Mouse (Mus musculus) ES-E14 (cell line): ENCODE results near the gene Ap1g2. TPM values are rescaled to one million over a fixed set of nuclear protein-coding genes. Genes with fewer than 3 reads are reported as not detected.

Experiments used
- DNase-seq: peaks from one replicate; pipeline ENCODE4 v3.0.0-alpha.2; 2013; ENCODE audit warnings: low read depth, low spot score
- H3K27ac ChIP-seq: 2 replicates; pipeline ENCODE4 v1.5.1; 2012; ENCODE audit warnings: low read depth, mild to moderate bottlenecking, low read length, moderate library complexity, mixed read lengths; ENCODE audit not compliant: poor library complexity, insufficient read depth, severe bottlenecking
- H3K36me3 ChIP-seq: 2 replicates; pipeline ENCODE4 v1.6.1; 2012; ENCODE audit warnings: mild to moderate bottlenecking, low read length, moderate library complexity, mixed read lengths; ENCODE audit not compliant: control insufficient read depth, poor library complexity, insufficient read depth, severe bottlenecking
- H3K4me1 ChIP-seq, 2 experiments: fragments of 150-350 bp in 1 of 2; sonication (generic) in 1 of 2; 2 replicates each; pipeline ENCODE4 v1.6.1; 2012; ENCODE audit warnings: low read length in 2 of 2, mild to moderate bottlenecking in 1 of 2, mixed read lengths in 1 of 2; ENCODE audit not compliant: control insufficient read depth in 2 of 2, insufficient read depth in 2 of 2, poor library complexity in 1 of 2
- H3K4me3 ChIP-seq, 2 experiments: fragments of 150-350 bp in 1 of 2; sonication (generic) in 1 of 2; 2 replicates each; pipeline ENCODE4 v1.5.1; 2012; ENCODE audit warnings: low read length in 2 of 2, low read depth in 1 of 2, mild to moderate bottlenecking in 1 of 2, mixed read lengths in 1 of 2; ENCODE audit not compliant: insufficient read depth in 1 of 2, poor library complexity in 1 of 2, severe bottlenecking in 1 of 2
- H3K9ac ChIP-seq: 2 replicates; pipeline ENCODE4 v1.6.1; 2012; ENCODE audit warnings: low read depth, mild to moderate bottlenecking, low read length, mixed read lengths; ENCODE audit not compliant: poor library complexity, insufficient read depth, severe bottlenecking
- H3K9me3 ChIP-seq: fragments of 150-350 bp; sonication (generic); 2 replicates; pipeline ENCODE4 v1.6.1; 2012; ENCODE audit warnings: low read depth, mild to moderate bottlenecking, low read length; ENCODE audit not compliant: control insufficient read depth, insufficient read depth
- CHD2 ChIP-seq: IDR thresholded peaks from 2 replicates; pipeline ENCODE4 v1.6.1; 2014; ENCODE audit warnings: mild to moderate bottlenecking, low read depth, low read length, inconsistent platforms
- HCFC1 ChIP-seq: IDR thresholded peaks from 2 replicates; pipeline ENCODE4 v1.6.1; 2012; ENCODE audit warnings: low read length, inconsistent platforms, borderline replicate concordance; ENCODE audit not compliant: insufficient read depth
- MAFK ChIP-seq: IDR thresholded peaks from 2 replicates; pipeline ENCODE4 v1.6.1; 2014; ENCODE audit warnings: mild to moderate bottlenecking, low read depth, low read length, inconsistent platforms; ENCODE audit not compliant: insufficient read depth
- ZC3H11A ChIP-seq: IDR thresholded peaks from 2 replicates; pipeline ENCODE4 v1.6.1; 2012; ENCODE audit warnings: low read depth, mild to moderate bottlenecking, inconsistent platforms, low read length, borderline replicate concordance
- ZNF384 ChIP-seq: IDR thresholded peaks from 2 replicates; pipeline ENCODE4 v1.6.1; 2012; ENCODE audit warnings: low read depth, low read length, inconsistent platforms
- in situ Hi-C, 2 experiments: fragments of 600-800 bp; cut with MboI; formaldehyde crosslinking; loops; one replicate each; pipeline ENCODE4 v1.15.1; 2025; ENCODE audit warnings: low sequenced_read_pairs in 2 of 2, inconsistent platforms in 1 of 2; ENCODE audit not compliant: unreplicated experiment in 2 of 2
- total RNA-seq: library from RNA; depleted of rRNA; stranded (reverse); fragments of 300-350 nt; gene quantifications from 2 replicates; pipeline ENCODE4 v1.2.3, GENCODE M21; 2012

Gene Ap1g2
- total RNA-seq, 1 experiment = 5.9 TPM

DNA sequence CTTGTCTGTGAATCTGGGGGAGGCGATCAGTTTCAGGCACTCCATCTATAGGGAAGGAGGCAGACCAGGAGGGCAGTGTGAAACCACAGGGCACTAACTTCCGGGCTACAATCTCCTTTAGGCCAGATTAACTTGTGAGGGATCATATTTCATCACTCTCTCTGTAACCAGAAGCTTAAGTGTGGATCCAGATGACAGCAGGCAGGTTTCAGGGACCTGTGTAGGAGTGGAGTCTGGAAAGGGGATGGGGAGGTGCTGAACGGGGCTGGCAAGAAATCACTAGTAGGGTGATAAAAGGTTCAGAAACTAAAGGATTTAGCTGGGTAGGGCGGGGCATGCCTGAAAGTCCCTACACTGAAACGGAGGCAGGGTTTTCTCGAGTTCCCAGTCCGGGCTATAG is 1.0 kb downstream of the Ap1g2 start:
- in situ Hi-C loops = no loop called here
- H3K4me1 ChIP-seq = peaks cover 0 to 27% of the 10 kb centered on the region in 2 experiments; a peak in 1 of 4 replicates
- peak overlapping the region in 1 of 2 experiments; percentile 68; a peak in 2 of 4 replicates for H3K4me3 ChIP-seq
- no peak for TF ChIP-seq ZC3H11A
- no peak for TF ChIP-seq CHD2
- TF ChIP-seq ZNF384 = no peak
- TF ChIP-seq HCFC1 = no peak
- TF ChIP-seq MAFK = no peak
- H3K27ac ChIP-seq = no peak overlapping the region
- peaks cover 6% of the 10 kb centered on the region; the same call in 1 of the 2 replicates for H3K36me3 ChIP-seq
- peak overlapping the region; percentile 4; the same call in 1 of the 2 replicates for H3K9ac ChIP-seq
- no peak for DNase-seq
- no peaks in the 10 kb centered on the region for H3K9me3 ChIP-seq

DNA sequence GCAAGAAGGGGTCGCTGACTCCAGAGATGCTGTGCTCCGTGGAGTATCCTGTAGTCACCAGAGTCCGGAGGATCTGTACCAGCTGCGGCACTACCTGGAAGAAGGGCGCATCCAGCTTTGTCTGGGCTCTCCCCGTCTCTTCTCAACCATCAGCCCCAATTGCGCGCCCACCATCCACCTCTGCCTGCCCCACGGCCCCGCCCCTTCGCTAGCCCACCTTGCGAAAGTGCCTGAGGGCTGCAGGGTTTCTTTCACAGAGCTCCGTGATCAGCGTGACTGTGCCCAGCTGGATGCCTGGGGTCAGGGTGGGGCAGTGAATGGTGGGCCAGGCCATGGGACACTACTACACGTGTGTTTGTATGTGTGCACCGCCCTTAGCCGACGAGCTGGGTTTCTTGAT is 2.0 kb downstream of the Ap1g2 start:
- no peak overlapping the region for H3K9ac ChIP-seq
- no peak overlapping the region for H3K4me3 ChIP-seq
- no peak overlapping the region for H3K27ac ChIP-seq
- no peak for DNase-seq
- TF ChIP-seq CHD2 = no peak
- TF ChIP-seq HCFC1 = no peak
- TF ChIP-seq ZNF384 = no peak
- TF ChIP-seq ZC3H11A = no peak
- TF ChIP-seq MAFK = no peak
- in situ Hi-C loops = loop anchor here in 1 of 2 experiments (5.0 kb wide), 1 partner anchor 77 kb away; no protein-coding TSS in a partner anchor
- H3K4me1 ChIP-seq = peaks cover 0 to 26% of the 10 kb centered on the region in 2 experiments; a peak in 1 of 4 replicates
- H3K36me3 ChIP-seq = peaks cover 6% of the 10 kb centered on the region; the same call in 1 of the 2 replicates
- H3K9me3 ChIP-seq = no peaks in the 10 kb centered on the region

DNA sequence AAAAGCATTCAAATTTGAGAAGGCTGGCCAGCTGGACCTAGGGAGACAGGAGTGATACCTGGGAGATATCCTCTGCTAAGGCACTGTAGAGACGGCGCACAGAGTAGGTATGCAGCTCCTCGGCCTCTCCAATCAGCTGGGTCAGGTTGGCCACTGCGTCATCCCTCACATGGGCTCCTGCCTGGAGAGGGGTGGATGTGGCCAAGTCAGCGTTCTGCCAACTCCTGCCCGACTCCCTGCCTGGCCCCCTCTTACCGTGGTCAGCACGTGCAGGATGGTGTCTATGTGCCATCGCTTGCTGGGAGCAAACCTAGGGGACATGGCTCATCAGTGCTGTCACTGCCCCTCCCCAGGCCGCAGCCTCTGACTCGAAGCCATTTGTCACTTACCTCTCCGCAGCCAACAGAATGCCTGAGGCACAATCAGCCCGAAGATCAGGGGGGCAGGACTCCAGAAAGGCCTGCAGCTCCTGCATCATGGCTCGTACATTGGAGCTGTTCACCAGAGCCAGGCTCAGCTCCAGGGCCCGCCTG is 4.1 kb downstream of the Ap1g2 start:
- in situ Hi-C loops = loop anchor here in 1 of 2 experiments (5.0 kb wide), 1 partner anchor 75 kb away; no protein-coding TSS in a partner anchor
- no peak overlapping the region for H3K9ac ChIP-seq
- TF ChIP-seq MAFK (no peak), HCFC1 (no peak), ZC3H11A (no peak), ZNF384 (no peak), CHD2 (no peak)

DNA sequence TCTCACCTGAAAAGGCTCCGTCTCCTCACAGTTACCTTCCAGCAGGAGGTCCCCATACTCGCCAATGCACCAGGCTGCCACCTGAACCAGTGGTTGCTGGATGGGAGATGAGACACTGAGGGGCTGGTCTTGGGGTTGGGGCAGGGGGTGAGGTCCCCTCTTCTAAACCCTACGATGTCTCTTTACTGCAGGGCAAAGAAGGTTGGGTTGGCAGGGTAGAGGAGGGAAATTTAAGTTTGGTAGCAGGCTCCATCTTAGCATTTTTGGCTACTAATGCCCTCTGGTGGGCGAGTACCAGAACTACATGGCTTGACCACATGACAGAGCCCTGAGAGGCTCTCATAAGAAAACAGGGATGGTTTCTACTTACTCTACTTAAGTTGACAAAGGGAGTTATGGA is 4.8 kb downstream of the Ap1g2 start:
- Histone ChIP-seq H3K4me3 (peak overlapping the region in 1 of 2 experiments; percentile 16; a peak in 2 of 4 replicates), H3K36me3 (peaks cover 11% of the 10 kb centered on the region; the same call in 1 of the 2 replicates), H3K4me1 (peaks cover 2 to 30% of the 10 kb centered on the region in 2 experiments; a peak in 1 of 4 replicates), H3K27ac (no peak overlapping the region), H3K9me3 (no peaks in the 10 kb centered on the region), H3K9ac (peak overlapping the region; percentile 41; the same call in 1 of the 2 replicates)
- no peak for DNase-seq
- TF ChIP-seq ZNF384 (no peak), HCFC1 (no peak), MAFK (no peak), CHD2 (no peak), ZC3H11A (no peak; the same call in 1 of the 2 replicates)
- in situ Hi-C loops = loop anchor here in 1 of 2 experiments (5.0 kb wide), 1 partner anchor 74 kb away; no protein-coding TSS in a partner anchor

More for the DNA sequence above, 4.1 kb downstream of the Ap1g2 start:
- H3K4me3 ChIP-seq = no peak overlapping the region
- H3K27ac ChIP-seq = no peak overlapping the region
- H3K36me3 ChIP-seq = peaks cover 11% of the 10 kb centered on the region; the same call in 1 of the 2 replicates
- no peaks in the 10 kb centered on the region for H3K9me3 ChIP-seq
- DNase-seq = no peak
- peaks cover 2 to 25% of the 10 kb centered on the region in 2 experiments; a peak in 1 of 4 replicates for H3K4me1 ChIP-seq
